Mouse (Mus musculus) erythroblast, embryonic 14.5 days (primary cell): ENCODE results near the gene Col27a1.

Experiments
- GATA1 ChIP-seq: IDR thresholded peaks from 2 replicates; pipeline ENCODE4 v1.6.1; 2012; ENCODE audit warnings: low read length, inconsistent platforms, mixed read lengths
- TAL1 ChIP-seq: IDR thresholded peaks from 3 replicates; pipeline ENCODE4 v1.6.1; 2012; ENCODE audit warnings: low read length, inconsistent platforms, mixed read lengths

DNA sequence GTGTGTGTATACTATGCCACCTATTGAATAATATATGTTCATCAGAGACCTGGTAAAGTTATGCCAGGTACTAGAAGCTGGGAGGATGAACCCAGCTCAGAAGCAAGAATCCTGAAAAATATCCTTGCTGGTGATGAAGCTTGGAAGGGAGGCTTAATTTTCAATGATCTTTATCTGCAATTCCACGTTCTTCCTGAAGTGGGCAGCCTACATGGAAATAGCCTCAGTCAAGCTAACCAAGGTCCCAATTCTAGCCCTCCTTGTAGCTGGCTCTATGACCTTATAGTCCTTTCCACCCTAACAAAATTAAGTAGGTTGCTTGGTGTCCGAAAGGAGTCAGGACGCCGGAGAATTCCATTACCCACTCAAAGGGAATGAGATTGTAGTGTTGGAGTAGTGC is 72.2 kb downstream of the Col27a1 start:
- TF ChIP-seq GATA1, result no peak
- no peak for TF ChIP-seq TAL1
